Mouse (Mus musculus) cerebral cortex, adult 2 months (tissue): ENCODE measurements around the gene Invs.

Source experiments
- WGBS: fragments of 180-500 bp; shearing (Covaris S2); methylation state at CpG from one replicate; pipeline ENCODE4 v1.1.7; 2018; 5-methylcytosine and 5-hydroxymethylcytosine counted together

Invs gene

DNA sequence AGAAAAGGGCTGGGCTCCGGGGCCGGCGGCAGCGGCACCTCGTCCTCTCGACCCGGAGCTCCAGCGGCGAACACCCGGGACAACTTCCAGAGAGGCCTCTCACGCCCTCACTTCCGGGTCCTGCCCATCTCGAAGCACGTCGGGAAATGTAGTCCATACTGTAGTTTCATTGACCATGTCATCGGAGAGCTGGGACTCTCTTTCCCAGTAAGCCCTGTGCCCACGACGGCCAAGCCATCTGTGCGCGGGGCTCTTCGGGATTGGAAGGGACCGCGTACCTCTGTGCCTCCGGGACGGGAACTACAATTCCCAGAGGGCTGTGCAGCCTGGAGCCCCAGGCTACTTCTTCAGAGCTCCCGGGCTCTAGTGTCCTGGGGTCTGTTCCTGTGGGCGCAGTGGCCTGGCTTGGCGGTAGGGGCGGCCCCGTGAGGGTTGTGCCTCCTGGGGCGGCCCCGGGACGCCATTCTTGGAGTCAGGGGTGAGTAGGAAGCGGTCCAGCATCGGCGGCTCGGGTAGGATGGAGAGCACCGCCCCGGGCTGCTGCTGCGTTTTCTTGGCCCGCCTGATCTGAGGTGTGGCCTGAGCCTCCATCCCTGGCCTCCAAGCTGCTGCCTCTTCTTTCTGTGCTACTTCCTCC lies at the start of gene Invs, which contains the start of gene Erp44:
Gene Invs (plus strand): TSS at position 263 of the 637 bp plus-strand sequence.
Gene Erp44 (minus strand): TSS at position 61 of the 637 bp plus-strand sequence.
- WGBS, result under 1% methylated on average over 41 of the region's 41 CpGs

- WGBS, result 62% methylated on average over 3 of the region's 3 CpGs
Measured at GRCm38 (mm10) chr4:48236721-48237120, 42.8 kb upstream of the Invs start.

GRCm38 (mm10) chr4:48239046-48239445 lies 40.5 kb upstream of the Invs start:
- WGBS, result 69% methylated on average over 4 of the region's 4 CpGs

DNA sequence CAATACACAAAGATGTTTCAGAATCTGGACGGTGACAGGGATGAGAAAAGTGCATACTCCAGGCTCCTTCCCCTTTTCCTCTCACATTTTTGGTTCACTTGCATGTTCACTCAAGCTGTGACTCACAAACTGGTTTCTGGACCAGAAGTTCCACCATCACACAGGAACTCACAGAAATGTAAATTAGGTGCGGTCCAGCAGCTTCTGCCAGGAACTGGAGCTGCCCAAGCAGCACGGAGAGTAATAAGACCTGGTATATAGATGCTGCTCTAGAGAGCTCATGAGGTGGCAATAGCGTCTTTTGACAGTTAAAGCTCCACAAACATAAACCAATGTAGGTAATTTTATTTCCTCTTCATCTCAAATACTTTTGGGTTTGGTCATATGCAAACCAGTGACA lies 37.1 kb upstream of the Invs start:
- 78% methylated on average over 4 of the region's 4 CpGs for WGBS

GRCm38 (mm10) chr4:48243737-48244136 lies 35.8 kb upstream of the Invs start:
- 70% methylated on average over 1 of the region's 1 CpGs for WGBS

- WGBS, result 78% methylated on average over 2 of the region's 2 CpGs
Measured at GRCm38 (mm10) chr4:48244280-48244679, 35.3 kb upstream of the Invs start.

DNA sequence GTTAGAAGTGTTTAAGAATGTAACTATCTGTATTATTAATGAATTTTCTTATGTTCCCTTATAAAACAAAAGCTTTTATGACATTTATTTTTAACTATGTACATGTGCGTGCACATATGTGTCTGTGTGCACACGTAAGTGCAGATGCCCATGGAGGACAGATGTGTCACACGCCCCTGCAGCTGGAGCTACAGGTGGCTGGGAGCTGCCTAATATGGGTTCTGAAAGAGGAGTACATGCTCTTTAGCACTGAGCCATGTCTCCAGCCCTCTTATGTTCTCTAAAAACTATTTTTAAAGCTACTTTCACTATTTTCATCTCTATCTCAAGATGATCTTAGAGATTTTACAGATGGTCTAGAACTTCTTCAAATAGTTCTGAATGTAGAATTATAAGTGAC lies 21.5 kb upstream of the Invs start:
- 71% methylated on average over 3 of the region's 3 CpGs for WGBS

DNA sequence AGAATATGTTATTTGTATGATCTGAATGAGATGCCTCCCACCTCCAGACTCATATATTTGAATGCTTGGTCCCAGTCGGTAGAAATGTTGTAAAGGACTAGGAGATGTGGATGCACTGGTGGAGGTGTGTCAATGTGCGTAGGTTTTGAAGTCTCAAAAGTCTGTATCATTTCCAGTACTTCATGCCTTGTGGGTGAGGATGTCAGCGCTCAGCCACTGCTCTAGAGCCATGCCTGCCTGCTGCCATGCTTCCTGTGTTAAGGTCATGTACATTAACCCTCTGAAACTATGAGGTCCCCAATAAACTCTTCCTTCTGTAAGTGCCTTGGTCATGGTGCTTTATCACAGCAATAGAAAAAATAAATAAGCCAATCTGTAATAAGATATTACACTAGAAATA lies 11.9 kb upstream of the Invs start:
- WGBS, result 87% methylated on average over 3 of the region's 3 CpGs

- WGBS, result 70% methylated on average over 1 of the region's 1 CpGs
Measured at GRCm38 (mm10) chr4:48268127-48268526, 11.4 kb upstream of the Invs start.

- WGBS, result 74% methylated on average over 5 of the region's 5 CpGs
Measured at GRCm38 (mm10) chr4:48271838-48272237, 7.7 kb upstream of the Invs start.

DNA sequence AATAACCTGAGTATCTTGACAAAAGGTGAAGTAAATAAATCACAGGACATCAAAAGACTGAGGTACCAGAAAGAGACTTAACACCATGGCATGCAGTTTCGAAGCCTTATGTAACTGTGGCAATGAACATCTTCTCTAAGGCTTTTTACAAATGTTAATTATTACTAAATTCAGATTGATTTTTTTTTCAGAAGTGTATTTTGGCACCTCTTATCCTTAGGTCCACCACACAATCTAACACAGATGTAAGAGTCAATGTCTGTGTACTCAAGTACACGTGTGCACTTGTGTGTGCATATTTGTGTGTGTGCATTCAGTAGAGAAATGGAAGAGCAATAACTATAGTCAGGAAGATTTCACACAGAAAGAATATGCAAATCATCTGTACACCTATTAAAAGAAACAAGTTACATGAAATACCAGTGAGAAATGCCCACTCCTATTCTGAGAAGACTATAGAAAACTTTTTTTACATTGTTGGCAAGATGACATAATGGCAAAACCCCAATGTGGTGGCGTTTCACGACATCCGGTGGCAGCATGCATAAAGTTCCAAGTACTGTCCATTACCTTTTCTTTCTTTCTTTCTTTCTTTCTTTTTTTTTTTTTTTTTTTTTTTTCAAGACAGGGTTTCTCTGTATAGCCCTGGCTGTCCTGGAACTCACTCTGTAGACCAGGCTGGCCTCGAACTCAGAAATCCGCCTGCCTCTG lies 6.3 kb upstream of the Invs start:
- 63% methylated on average over 7 of the region's 7 CpGs for WGBS

DNA sequence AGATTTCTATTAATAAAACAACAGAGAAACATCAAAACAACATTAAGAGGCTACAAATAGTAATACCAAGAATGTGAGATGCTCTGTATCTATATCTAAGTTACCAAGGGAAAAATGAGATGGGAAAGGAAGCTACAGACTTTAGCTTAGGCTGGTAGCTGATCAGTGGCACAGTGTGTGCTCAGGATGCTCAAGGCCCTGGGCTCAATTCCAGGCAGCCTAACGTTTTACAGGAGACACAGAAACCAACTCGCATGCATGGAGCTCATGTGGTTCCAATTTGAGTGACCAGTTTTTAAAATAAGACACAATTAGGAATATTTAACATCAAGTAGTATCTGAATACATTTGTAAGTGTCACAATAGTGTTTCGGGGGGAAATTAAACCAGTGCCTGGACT lies 3.8 kb upstream of the Invs start:
- WGBS, result 54% methylated on average over 3 of the region's 3 CpGs

- 68% methylated on average over 3 of the region's 3 CpGs for WGBS
Measured at GRCm38 (mm10) chr4:48277011-48277410, 2.5 kb upstream of the Invs start.

GRCm38 (mm10) chr4:48278757-48279497 lies 633 bp upstream of the Invs start:
- under 1% methylated on average over 34 of the region's 34 CpGs for WGBS

GRCm38 (mm10) chr4:48281121-48281520 lies 1.6 kb downstream of the Invs start:
- 89% methylated on average over 1 of the region's 1 CpGs for WGBS

DNA sequence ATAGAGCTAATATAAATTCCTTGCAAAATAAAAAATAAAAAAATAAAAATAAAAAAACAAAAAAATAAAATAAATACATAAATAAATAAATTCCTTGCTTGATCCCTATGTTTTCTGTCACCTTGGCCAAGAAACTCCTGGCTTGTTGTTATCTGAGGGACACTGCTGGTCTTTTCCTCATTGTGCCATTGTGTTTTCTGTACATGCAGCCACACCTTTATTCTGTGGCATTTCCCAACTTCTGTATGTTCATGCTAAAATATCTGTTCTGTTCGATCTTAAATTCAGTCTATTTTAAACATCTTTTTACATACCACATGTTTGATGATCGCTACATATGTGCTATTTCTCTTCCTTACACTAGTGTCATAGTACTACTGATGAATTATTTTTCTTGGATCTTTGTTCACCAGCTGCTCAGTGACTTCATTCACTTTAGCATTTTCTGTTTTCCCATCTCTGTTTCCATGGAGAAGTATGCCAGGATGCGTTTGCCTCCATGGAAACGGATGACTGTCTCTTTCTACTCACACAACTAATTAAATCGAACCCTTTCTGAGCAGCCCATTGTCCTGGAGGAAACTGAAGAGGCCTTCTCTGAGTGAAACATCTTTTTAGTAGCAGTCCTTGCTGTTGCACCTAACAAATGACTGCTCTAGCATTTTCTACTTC lies 7.7 kb downstream of the Invs start:
- 20% methylated on average over 5 of the region's 5 CpGs for WGBS

DNA sequence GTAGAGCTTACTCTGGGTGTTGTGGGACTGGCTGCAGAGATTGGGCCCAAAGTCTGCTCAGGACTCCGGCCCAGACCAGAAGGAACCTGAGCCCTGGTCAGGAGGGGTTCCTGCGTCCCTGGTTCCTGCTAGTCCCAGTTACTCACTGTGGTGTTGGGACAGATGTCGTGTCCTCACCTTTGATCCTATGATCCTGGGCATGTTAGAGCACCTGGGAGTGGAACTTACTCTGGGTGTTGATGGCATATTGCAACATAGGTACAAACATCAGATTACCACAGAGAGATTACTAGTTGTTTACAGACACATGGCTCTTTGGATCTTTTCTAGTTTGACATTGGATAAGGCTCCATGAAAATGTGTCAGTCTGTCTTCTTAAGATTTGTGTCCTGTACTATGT lies 35.3 kb downstream of the Invs start:
- WGBS, result 94% methylated on average over 3 of the region's 3 CpGs

DNA sequence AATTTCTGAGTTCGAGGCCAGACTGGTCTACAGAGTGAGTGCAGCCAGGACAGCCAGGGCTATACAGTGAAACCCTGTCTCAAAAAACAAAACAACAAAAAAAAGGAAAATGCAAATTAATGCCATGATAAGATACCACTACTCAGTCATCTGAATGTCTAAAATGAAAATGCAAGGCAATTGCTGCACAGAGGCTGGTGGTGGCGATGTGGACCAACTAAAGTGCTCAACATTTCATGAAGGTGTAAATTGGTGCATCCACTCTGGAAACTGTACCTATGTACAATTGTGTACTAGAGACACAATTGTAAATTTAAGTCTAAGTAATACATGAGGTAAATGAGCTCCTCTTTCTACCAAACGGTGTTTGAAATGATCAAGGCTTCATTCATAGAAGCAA lies 36.5 kb downstream of the Invs start:
- WGBS, result 94% methylated on average over 3 of the region's 3 CpGs

- 69% methylated on average over 1 of the region's 1 CpGs for WGBS
Measured at GRCm38 (mm10) chr4:48321276-48321675, 41.7 kb downstream of the Invs start.

GRCm38 (mm10) chr4:48322095-48322494 lies 42.5 kb downstream of the Invs start:
- WGBS, result 73% methylated on average over 1 of the region's 1 CpGs

GRCm38 (mm10) chr4:48328042-48328441 lies 48.5 kb downstream of the Invs start:
- WGBS, result 64% methylated on average over 2 of the region's 2 CpGs

DNA sequence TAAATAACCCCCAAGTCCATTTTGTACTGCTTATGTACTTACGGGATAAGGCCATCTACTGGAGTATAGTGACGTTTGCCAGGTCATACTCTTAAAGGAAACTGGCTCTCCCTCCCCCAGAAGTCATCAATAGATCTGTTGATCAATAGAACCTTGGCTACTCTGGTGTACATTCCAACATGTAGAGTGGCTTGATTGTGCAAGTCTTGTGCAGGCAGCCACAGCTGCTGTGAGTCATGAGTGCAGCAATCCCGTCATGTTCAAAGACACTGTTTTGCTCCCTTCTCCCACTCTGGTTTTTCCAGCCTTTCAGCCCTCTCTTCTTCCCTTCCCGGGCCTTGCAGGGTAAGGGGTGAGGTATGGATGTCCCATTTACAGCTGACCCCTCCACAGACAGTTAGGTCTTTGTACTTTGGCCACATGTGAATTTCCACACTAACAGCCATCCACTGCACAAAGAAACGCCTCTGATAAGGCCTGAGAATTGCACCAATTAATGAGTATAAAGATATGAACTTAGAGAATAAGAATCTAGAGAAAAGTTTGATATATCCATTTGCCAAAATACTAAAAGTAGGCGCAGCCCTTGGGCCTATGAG lies 53.0 kb downstream of the Invs start:
- 76% methylated on average over 6 of the region's 6 CpGs for WGBS
